22 mouse cellular contexts compared by ENCODE assay signal in the genomic region with DNA sequence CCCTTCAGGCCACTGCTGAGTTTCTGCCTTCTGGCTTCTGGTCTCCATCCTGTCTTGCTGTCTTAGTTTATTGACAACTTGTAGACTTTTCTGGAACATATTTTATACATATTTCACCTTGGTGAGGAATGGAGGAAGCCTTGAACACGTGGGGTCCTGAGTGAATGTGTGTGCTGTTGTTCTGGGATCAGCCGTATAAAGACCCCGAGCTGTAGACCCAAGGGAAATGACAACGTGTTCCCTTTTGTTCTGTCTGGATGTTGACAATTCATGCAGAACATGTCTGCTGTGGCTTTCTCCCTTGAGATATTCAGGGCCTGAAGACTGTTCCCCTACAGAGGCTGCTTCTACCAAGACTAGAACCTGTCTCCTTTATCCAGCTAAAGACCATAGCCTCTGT.
"Had no signal": no experiment of that assay in that cellular context is flagged by ENCODE, and none has a peak within 500 bp of the region (broad histone marks: within the 10 kb centered on the region; RNA-seq: fewer than 3 reads in every experiment).

No protein-coding gene starts in this region.

- H3K9me3 ChIP-seq: hindbrain, embryonic 10.5 days; hindbrain, embryonic 12.5 days; intestine, embryonic 15.5 days; limb, embryonic 10.5 days; limb, embryonic 12.5 days; liver, embryonic 13.5 days had no signal

- H3K4me2 ChIP-seq: heart, embryonic 11.5 days; hindbrain, embryonic 12.5 days; hindbrain, embryonic 14.5 days; intestine, embryonic 15.5 days; limb, embryonic 12.5 days; liver, embryonic 11.5 days; liver, embryonic 13.5 days had no signal

- H3K27ac ChIP-seq: hindbrain, embryonic 10.5 days; hindbrain, embryonic 12.5 days; hindbrain, embryonic 14.5 days; intestine, embryonic 15.5 days; left cerebral cortex, adult 2 months; limb, embryonic 10.5 days; limb, embryonic 12.5 days had no signal

- ATAC-seq: hindbrain, embryonic 16.5 days; inflammation-experienced regulatory T-cells, adult 6 months; intestine, embryonic 15.5 days; intestine, postnatal 0 days had no signal

- H3K9ac ChIP-seq: hindbrain, embryonic 12.5 days; hindbrain, embryonic 14.5 days; intestine, embryonic 15.5 days; limb, embryonic 12.5 days; liver, embryonic 13.5 days had no signal

- H3K4me3 ChIP-seq: hindbrain, embryonic 10.5 days; hindbrain, embryonic 12.5 days; intestine, embryonic 15.5 days; layer of hippocampus, adult 2 months; left cerebral cortex, adult 2 months; limb, embryonic 10.5 days; limb, embryonic 12.5 days; liver, embryonic 13.5 days had no signal

- H3K27me3 ChIP-seq: intestine, embryonic 15.5 days; limb, embryonic 12.5 days; liver, embryonic 13.5 days had no signal

- H3K36me3 ChIP-seq: hindbrain, embryonic 10.5 days; hindbrain, embryonic 12.5 days; intestine, embryonic 15.5 days; limb, embryonic 10.5 days; limb, embryonic 12.5 days; liver, embryonic 13.5 days had no signal

- DNase-seq: gastrocnemius, postnatal 14 days; heart, postnatal 14 days; heart, postnatal 4 days; kidney, adult 18-20 months; kidney, adult 8-10 months; kidney, postnatal 10 days; kidney, postnatal 4 days; liver; liver, embryonic 13.5 days had no signal
